14 mouse cellular contexts compared by ENCODE assay signal in the genomic region with DNA sequence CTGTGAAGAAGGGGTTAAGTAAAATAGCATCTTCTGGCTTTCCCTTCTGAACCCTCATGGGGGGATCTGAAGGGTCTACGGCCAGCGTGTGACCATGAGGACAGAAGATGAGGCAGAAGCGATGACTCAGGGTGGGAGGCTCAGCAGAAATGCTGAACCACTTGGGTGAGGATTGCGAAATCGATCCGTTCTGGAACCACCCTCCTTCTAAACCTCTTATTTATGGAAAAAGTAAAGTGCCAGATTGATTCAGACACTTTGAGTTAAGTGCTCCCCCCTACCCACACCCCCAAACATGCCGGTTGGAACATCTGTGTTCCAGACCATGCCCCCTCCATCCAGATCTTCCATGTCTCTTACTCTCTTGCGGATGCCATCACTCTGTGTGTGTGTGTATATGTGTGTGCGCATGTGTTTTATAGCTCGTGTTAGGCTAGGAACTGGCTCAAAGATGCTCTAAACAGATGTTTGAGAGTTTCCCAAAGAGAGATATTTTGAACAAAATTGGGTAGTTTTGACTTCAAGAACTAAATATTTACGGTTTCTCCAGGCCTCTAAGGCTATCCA.
"Had no signal": no experiment of that assay in that cellular context is flagged by ENCODE, and none has a peak within 500 bp of the region (broad histone marks: within the 10 kb centered on the region; RNA-seq: fewer than 3 reads in every experiment).

No protein-coding gene starts in this region.

- H3K4me2 ChIP-seq: kidney, embryonic 15.5 days; neural tube, embryonic 12.5 days; stomach, embryonic 15.5 days had no signal

- H3K4me1 ChIP-seq: midbrain, embryonic 10.5 days; neural tube, embryonic 12.5 days; stomach, embryonic 15.5 days had no signal

- H3K9me3 ChIP-seq: kidney, embryonic 15.5 days; midbrain, embryonic 10.5 days; neural tube, embryonic 12.5 days; stomach, embryonic 15.5 days had no signal

- H3K4me3 ChIP-seq: kidney, embryonic 15.5 days; midbrain, embryonic 10.5 days; neural tube, embryonic 12.5 days; stomach, embryonic 15.5 days had no signal

- H3K27ac ChIP-seq: kidney, embryonic 15.5 days; liver, embryonic 14.5 days; midbrain, embryonic 10.5 days; neural tube, embryonic 12.5 days; stomach, embryonic 15.5 days had no signal

- H3K9ac ChIP-seq: kidney, embryonic 15.5 days; liver, embryonic 14.5 days; neural tube, embryonic 12.5 days; stomach, embryonic 15.5 days had no signal

- H3K27me3 ChIP-seq: kidney, embryonic 15.5 days; neural tube, embryonic 12.5 days; stomach, embryonic 15.5 days had no signal

- DNase-seq: kidney, adult 18-20 months; kidney, postnatal 14 days; lung, adult 18-20 months; lung, postnatal 4 days; midbrain, embryonic 14.5 days; retina, postnatal 1 day; right cerebral cortex, postnatal 4 days; spleen, adult 18-20 months; thymus, postnatal 4 days had no signal

- H3K36me3 ChIP-seq: kidney, embryonic 15.5 days; midbrain, embryonic 10.5 days; neural tube, embryonic 12.5 days; stomach, embryonic 15.5 days had no signal
